Mouse (Mus musculus): ENCODE results near the gene Gm6217. TPM values are rescaled to one million over a fixed set of nuclear protein-coding genes. Genes with fewer than 3 reads are reported as not detected.
A peak's percentile ranks its signal among the peaks of the same experiment; 100 is the strongest.
"Not testable (repeated sequence)": the region's sequence is repeated elsewhere in the genome, so short reads cannot be mapped to it uniquely, and the experiment has no call there.

Gene Gm6217
- polyA plus RNA-seq (2015; fragmentation: Nextera tagmentation; extraction: Ambion mirVana): not detected in 2 replicates

DNA sequence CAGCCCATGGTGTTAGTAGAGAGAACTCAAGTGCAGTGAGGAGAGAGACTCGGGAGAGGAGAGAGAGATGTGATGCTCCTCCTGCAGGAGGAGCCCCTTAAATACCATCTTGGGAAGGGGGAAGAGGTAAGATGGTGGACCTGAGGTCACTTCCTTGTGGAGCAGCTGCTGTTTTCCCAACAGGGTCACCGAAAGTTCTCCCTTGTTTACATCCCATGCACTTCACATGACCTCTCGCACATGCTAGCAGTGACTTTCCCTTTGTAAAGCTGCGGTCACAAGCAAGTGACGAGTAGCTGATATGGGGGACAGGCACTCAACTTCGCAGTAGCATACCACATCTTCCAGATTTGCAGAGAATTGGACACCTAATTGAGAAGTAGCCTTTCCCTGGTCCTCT is at the start of gene Gm6217:
Gene Gm6217 (minus strand): TSS at position 74 of the 400 bp plus-strand sequence.
- H3K4me1 ChIP-seq; H3K9ac ChIP-seq; H3K9me3 ChIP-seq (replicated peaks); H3K27ac ChIP-seq; ATAC-seq (replicated peaks; ENCODE audit: low FRiP score); H3K4me3 ChIP-seq (replicated peaks); H3K36me3 ChIP-seq; H3K27me3 ChIP-seq; H3K4me2 ChIP-seq: not testable (repeated sequence)
- no CpG with 5 or more reads among the region's 6 CpGs for WGBS

DNA sequence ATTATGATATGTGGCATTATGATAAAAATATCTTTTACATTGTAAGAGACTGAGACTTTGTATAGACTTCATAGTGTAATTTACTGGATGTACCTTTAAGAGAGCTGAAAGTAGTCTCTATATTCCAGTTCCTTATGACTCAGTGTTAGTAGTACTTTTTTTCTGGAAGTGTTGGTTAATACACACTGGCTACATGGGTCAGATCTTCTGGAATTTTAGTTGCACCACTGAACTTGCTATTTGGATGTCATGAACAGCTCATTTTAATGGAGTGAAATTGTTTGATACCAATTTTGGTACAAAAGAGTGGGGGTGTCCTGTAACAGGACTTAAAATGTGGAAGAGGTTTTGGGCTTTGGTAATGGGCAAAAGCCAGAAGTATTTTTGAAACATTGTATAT is 46.6 kb upstream of the Gm6217 start:
- Histone ChIP-seq H3K36me3 (no peaks in the 10 kb centered on the region), H3K9me3 (replicated peaks) (no peaks in the 10 kb centered on the region), H3K4me2 (no peak overlapping the region), H3K4me3 (replicated peaks) (no peak overlapping the region), H3K27ac (no peak overlapping the region), H3K4me1 (no peaks in the 10 kb centered on the region), H3K27me3 (no peaks in the 10 kb centered on the region), H3K9ac (no peak overlapping the region)
- ATAC-seq (replicated peaks; ENCODE audit: low FRiP score): no peak

DNA sequence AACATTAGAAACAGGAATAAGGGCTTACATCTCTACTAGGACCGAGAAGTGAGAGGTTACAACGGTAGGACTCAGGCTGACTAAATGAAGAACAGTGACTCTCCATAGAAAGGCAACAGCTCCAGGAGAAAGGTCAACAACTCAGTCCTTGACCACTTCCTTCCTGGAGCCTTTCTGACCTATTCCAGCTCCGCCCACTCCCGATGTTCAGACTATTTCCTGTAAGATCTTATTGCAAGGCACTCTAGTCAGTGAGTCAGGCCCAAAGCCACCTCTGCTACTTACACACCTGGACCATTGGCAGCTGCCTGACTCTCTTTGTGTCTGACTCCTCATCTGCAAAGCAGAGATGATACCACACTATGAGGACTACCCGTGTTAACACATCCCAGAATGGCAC is 44.6 kb upstream of the Gm6217 start:
- Histone ChIP-seq H3K36me3 (no peaks in the 10 kb centered on the region), H3K27me3 (no peaks in the 10 kb centered on the region), H3K4me3 (replicated peaks) (no peak overlapping the region), H3K27ac (no peak overlapping the region), H3K4me2 (no peak overlapping the region), H3K4me1 (no peaks in the 10 kb centered on the region), H3K9ac (no peak overlapping the region), H3K9me3 (replicated peaks) (no peaks in the 10 kb centered on the region)
- 71% methylated on average over 5 of the region's 5 CpGs for WGBS
- no peak for ATAC-seq (replicated peaks; ENCODE audit: low FRiP score)

DNA sequence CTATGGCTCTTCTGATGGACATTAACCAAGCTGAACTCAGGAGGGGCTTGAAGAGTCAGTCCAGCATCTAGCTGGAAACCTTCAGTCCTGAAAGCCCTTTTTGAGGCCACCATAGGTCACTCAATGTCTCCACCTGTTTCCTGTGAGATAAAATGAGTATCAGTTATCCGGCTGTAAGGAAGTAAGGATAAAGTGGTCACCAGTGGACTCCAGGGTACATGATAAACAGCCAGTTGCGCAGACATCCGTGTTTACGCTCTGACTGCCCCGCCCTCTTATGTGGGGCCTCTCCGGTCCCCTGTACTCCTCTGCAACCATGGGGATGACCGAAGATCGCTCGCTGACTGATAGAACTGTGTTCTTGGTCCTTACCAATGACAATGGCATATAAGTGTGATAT is 43.1 kb upstream of the Gm6217 start:
- Histone ChIP-seq H3K4me1 (no peaks in the 10 kb centered on the region), H3K4me3 (replicated peaks) (no peak overlapping the region), H3K9ac (no peak overlapping the region), H3K27me3 (no peaks in the 10 kb centered on the region), H3K27ac (0 out of 2 replicates have a peak overlapping the region, but pooled peaks have one; percentile 15), H3K9me3 (replicated peaks) (no peaks in the 10 kb centered on the region), H3K4me2 (no peak overlapping the region), H3K36me3 (no peaks in the 10 kb centered on the region)
- WGBS: 80% methylated on average over 9 of the region's 9 CpGs
- peak; percentile 60 for ATAC-seq (replicated peaks; ENCODE audit: low FRiP score)

DNA sequence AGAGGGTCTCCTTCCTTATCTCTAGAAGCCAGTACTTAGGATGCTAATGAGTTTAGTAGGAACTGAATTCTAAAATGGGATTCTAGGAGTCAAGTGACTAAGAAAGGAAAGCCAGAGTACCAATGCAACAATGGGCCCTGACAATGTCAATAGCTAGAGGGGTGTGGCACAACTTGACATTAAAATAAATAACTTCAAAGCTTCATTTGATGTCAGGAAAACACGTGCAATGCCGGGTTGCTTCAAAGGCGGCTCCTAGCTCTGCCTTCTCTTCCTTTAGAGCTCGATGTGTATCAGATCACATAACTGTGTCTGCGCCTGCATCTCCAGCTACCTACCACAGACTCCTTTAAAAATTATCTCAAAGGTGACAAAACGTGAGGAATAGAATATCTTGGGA is 42.7 kb upstream of the Gm6217 start:
- Histone ChIP-seq H3K36me3 (no peaks in the 10 kb centered on the region), H3K27me3 (no peaks in the 10 kb centered on the region), H3K9me3 (replicated peaks) (no peaks in the 10 kb centered on the region), H3K4me2 (no peak overlapping the region), H3K4me1 (no peaks in the 10 kb centered on the region), H3K4me3 (replicated peaks) (no peak overlapping the region), H3K9ac (no peak overlapping the region), H3K27ac (0 out of 2 replicates have a peak overlapping the region, but pooled peaks have one; percentile 15)
- ATAC-seq (replicated peaks; ENCODE audit: low FRiP score): no peak
- 63% methylated on average over 6 of the region's 6 CpGs for WGBS

DNA sequence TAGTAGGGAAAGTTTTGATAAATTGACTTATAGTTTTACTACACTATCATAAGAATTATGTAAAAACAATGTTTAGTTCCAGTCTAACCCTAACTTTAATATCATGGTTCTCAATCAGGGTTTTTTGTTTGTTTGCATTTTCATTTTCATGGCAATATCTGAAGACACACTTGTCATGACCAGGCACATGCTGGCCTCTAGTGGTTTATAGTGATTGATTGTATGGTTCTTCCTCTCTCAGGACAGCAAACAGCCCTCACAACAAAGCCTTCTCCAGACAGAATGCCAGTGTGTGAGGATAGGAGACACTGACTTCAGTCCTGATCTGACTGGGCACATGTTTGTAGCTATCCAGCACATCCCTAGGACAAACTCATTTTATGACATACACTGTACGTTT is 42.0 kb upstream of the Gm6217 start:
- Histone ChIP-seq H3K9ac (no peak overlapping the region), H3K27me3 (no peaks in the 10 kb centered on the region), H3K4me3 (replicated peaks) (no peak overlapping the region), H3K27ac (peak overlapping the region; percentile 37; the same call in 1 of the 2 replicates), H3K4me2 (no peak overlapping the region), H3K9me3 (replicated peaks) (no peaks in the 10 kb centered on the region), H3K36me3 (no peaks in the 10 kb centered on the region), H3K4me1 (no peaks in the 10 kb centered on the region)
- 85% methylated on average over 1 of the region's 1 CpGs for WGBS
- ATAC-seq (replicated peaks; ENCODE audit: low FRiP score): no peak

DNA sequence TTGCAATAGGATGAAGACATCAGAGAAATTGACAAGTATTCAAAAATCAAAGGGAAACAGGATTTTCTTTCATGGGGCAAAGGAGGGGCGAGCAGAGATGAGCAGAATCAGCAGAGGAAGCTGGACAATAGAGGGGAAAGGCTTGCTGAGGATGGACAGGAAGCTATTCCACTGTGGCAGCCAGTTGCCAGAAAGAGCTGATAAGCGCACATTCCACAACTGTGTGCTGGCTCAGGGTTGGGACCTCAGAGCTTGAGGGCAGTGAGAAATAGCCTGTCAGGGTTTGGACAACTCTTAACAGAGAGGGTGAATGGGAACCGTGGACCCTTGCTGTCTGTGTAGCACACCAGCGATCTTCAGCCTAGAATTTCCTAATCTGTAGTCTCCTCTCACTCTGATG is 40.8 kb upstream of the Gm6217 start:
- ATAC-seq (replicated peaks; ENCODE audit: low FRiP score): no peak
- WGBS: 53% methylated on average over 4 of the region's 4 CpGs

DNA sequence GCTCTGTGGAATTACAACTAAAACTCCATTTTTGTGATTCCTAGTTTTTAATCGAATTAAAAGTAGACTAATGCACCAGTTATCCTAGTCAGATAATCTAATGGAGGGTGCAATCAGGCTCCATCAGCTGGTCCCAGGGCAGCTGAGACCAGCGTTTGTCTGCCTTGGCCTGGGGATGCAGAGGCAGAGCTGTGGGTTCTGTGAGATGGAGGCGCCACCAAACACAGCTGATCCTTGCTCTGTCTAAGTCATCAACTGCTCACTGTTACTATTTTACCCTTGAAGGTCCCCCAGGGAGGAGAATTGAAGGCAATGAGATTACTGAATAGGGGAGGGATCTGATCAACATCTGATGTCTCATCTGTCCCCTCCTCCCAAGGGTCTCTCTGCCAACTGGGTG is 35.2 kb upstream of the Gm6217 start:
- Histone ChIP-seq H3K27ac (no peak overlapping the region), H3K36me3 (no peaks in the 10 kb centered on the region), H3K4me1 (no peaks in the 10 kb centered on the region), H3K9ac (no peak overlapping the region), H3K4me3 (replicated peaks) (no peak overlapping the region), H3K4me2 (no peak overlapping the region), H3K27me3 (no peaks in the 10 kb centered on the region), H3K9me3 (replicated peaks) (no peaks in the 10 kb centered on the region)
- ATAC-seq (replicated peaks; ENCODE audit: low FRiP score): no peak
- WGBS: 70% methylated on average over 3 of the region's 3 CpGs

More for the DNA sequence above, 40.8 kb upstream of the Gm6217 start:
- Histone ChIP-seq H3K27ac (peak overlapping the region; percentile 54), H3K27me3 (no peaks in the 10 kb centered on the region), H3K4me1 (no peaks in the 10 kb centered on the region), H3K9me3 (replicated peaks) (no peaks in the 10 kb centered on the region), H3K9ac (no peak overlapping the region), H3K4me3 (replicated peaks) (no peak overlapping the region), H3K4me2 (no peak overlapping the region), H3K36me3 (no peaks in the 10 kb centered on the region)

DNA sequence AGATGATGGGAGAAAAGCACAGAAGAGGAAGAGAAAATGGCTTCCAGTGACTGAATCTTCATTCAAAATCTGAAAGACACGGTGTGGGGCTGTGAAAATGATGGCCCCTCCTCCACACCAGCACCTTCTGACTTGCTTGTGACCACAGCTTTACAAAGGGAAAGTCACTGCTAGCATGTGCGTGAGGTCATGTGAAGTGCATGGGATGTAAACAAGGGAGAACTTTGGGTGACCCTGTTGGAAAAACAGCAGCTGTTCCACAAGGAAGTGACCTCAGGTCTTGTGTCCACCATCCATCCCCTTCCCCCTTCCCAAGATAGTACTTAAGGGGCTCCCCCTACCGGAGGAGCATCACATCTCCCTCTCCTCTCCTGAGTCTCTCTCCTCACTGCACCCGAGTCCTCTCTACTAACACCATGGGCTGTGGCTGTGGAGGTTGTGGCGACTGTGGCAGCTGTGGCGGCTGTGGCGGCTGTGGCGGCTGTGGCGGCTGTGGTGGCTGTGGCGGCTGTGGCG is 28.7 kb upstream of the Gm6217 start, which contains the start of gene Gm47955:
Gene Gm47955 (plus strand): TSS at position 417 of the 516 bp plus-strand sequence.
- Histone ChIP-seq H3K36me3 (no peaks in the 10 kb centered on the region), H3K4me1 (no peaks in the 10 kb centered on the region), H3K27ac (no peak within 1 kb of the TSS), H3K9ac (no peak within 1 kb of the TSS), H3K4me2 (no peak within 1 kb of the TSS), H3K4me3 (replicated peaks) (no peak within 1 kb of the TSS), H3K27me3 (no peaks in the 10 kb centered on the region), H3K9me3 (replicated peaks) (no peaks in the 10 kb centered on the region)
- ATAC-seq (replicated peaks; ENCODE audit: low FRiP score): no peak
- WGBS: 85% methylated on average over 11 of the region's 11 CpGs

DNA sequence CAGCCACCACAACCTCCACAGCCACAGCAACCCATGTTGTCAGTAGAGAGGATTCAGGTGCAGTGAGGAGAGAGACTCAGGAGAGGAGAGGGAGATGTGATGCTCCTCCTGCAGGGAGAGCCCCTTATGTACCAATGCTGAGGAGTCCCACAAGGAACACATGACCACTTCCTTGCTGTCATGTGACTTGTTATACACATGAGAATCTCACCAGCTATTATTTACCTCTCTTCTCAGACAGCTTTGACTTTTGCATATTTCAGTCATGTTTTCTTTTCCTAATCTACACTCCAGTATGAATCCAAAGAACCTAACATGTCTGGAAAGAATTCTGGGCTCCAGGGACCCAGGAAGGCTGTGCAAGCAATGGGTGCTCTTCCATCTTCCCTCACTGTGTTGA is 24.7 kb upstream of the Gm6217 start, which contains the start of gene Gm7544:
Gene Gm7544 (minus strand): TSS at position 101 of the 400 bp plus-strand sequence.
- not testable (repeated sequence) for H3K27me3 ChIP-seq; H3K27ac ChIP-seq; H3K9ac ChIP-seq; H3K4me2 ChIP-seq; H3K9me3 ChIP-seq (replicated peaks); ATAC-seq (replicated peaks; ENCODE audit: low FRiP score); H3K4me3 ChIP-seq (replicated peaks); H3K4me1 ChIP-seq; H3K36me3 ChIP-seq

DNA sequence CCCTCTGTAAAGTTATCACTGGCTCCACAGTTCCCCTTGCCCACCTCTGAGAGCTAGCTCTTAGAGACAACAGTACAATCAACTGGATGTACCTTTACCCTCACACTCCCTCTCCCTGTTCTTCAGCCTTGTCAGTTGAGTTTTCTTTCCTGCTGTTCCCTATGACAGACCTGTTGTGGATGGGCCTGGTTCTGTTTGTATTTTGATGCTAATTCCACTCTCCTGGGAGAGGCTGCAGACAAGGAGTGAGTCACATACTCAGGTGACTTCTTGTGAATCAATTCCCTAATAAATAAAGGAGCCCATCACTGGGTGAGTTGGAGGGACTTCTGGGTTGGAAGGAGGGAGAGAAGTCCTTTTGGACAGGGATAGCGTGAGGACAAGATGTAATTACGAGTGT is 17.4 kb upstream of the Gm6217 start:
- Histone ChIP-seq H3K9ac (no peak overlapping the region), H3K4me2 (no peak overlapping the region), H3K27me3 (no peaks in the 10 kb centered on the region), H3K9me3 (replicated peaks) (no peaks in the 10 kb centered on the region), H3K36me3 (no peaks in the 10 kb centered on the region), H3K4me1 (no peaks in the 10 kb centered on the region), H3K4me3 (replicated peaks) (no peak overlapping the region), H3K27ac (no peak overlapping the region)
- ATAC-seq (replicated peaks; ENCODE audit: low FRiP score): no peak
- 87% methylated on average over 2 of the region's 2 CpGs for WGBS

DNA sequence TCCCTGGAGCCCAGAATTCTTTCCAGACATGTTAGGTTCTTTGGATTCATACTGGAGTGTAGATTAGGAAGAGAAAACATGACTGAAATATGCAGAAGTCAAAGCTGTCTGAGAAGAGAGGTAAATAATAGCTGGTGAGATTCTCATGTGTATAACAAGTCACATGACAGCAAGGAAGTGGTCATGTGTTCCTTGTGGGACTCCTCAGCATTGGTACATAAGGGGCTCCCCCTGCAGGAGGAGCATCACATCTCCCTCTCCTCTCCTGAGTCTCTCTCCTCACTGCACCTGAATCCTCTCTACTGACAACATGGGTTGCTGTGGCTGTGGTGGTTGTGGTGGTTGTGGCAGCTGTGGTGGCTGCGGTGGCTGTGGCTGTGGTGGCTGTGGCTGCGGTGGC is 14.8 kb upstream of the Gm6217 start:
- H3K9me3 ChIP-seq (replicated peaks); H3K4me1 ChIP-seq; H3K4me2 ChIP-seq; H3K27ac ChIP-seq; ATAC-seq (replicated peaks; ENCODE audit: low FRiP score); H3K4me3 ChIP-seq (replicated peaks); H3K36me3 ChIP-seq; H3K9ac ChIP-seq; H3K27me3 ChIP-seq: not testable (repeated sequence)
- 100% methylated on average over 2 of the region's 2 CpGs for WGBS

DNA sequence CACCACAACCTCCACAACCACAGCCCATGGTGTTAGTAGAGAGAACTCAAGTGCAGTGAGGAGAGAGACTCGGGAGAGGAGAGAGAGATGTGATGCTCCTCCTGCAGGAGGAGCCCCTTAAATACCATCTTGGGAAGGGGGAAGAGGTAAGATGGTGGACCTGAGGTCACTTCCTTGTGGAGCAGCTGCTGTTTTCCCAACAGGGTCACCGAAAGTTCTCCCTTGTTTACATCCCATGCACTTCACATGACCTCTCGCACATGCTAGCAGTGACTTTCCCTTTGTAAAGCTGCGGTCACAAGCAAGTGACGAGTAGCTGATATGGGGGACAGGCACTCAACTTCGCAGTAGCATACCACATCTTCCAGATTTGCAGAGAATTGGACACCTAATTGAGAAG is 12.1 kb upstream of the Gm6217 start, which contains the start of gene A030003K21Rik:
Gene A030003K21Rik (minus strand): TSS at position 94 of the 400 bp plus-strand sequence.
- not testable (repeated sequence) for H3K27me3 ChIP-seq; ATAC-seq (replicated peaks; ENCODE audit: low FRiP score); H3K9me3 ChIP-seq (replicated peaks); H3K27ac ChIP-seq; H3K9ac ChIP-seq; H3K4me2 ChIP-seq; H3K36me3 ChIP-seq; H3K4me1 ChIP-seq; H3K4me3 ChIP-seq (replicated peaks)
- WGBS: no CpG with 5 or more reads among the region's 6 CpGs

Data from kidney, embryonic 15.5 days (tissue).